Mouse (Mus musculus) lung, embryonic 15.5 days (tissue): ENCODE data around the gene Tssc4. TPM values are rescaled to one million over a fixed set of nuclear protein-coding genes. Genes with fewer than 3 reads are reported as not detected.

Experiments
- ATAC-seq: fragments of 200-750 bp; cut with Nextera tagmentation; 2 replicates; pipeline ENCODE4 v1.8.0; 2017; ENCODE audit warnings: moderate number of reproducible peaks, borderline replicate concordance; ENCODE audit not compliant: low FRiP score, low TSS enrichment; ENCODE audit errors: extremely low read depth
- H3K27ac ChIP-seq: fragments of 300-500 bp; sonication (generic); 2 replicates; pipeline ENCODE4 v1.5.1; 2015; ENCODE audit warnings: moderate library complexity, mild to moderate bottlenecking, inconsistent platforms
- H3K27me3 ChIP-seq: fragments of 300-500 bp; sonication (generic); 2 replicates; pipeline ENCODE4 v1.6.1; 2015; ENCODE audit warnings: inconsistent platforms
- H3K36me3 ChIP-seq: fragments of 300-500 bp; sonication (generic); 2 replicates; pipeline ENCODE4 v1.6.1; 2015; ENCODE audit warnings: inconsistent platforms
- H3K4me1 ChIP-seq: fragments of 300-500 bp; sonication (generic); 2 replicates; pipeline ENCODE4 v1.6.1; 2015; ENCODE audit warnings: inconsistent platforms
- H3K4me2 ChIP-seq: fragments of 300-500 bp; sonication (generic); 2 replicates; pipeline ENCODE4 v1.6.1; 2015; ENCODE audit warnings: inconsistent platforms, mild to moderate bottlenecking, moderate library complexity
- H3K4me3 ChIP-seq: fragments of 300-500 bp; sonication (generic); 2 replicates; pipeline ENCODE4 v1.5.1; 2015; ENCODE audit warnings: mild to moderate bottlenecking, inconsistent platforms
- H3K9ac ChIP-seq: fragments of 300-500 bp; sonication (generic); 2 replicates; pipeline ENCODE4 v1.6.1; 2015; ENCODE audit warnings: inconsistent platforms
- H3K9me3 ChIP-seq: fragments of 300-500 bp; sonication (generic); 2 replicates; pipeline ENCODE4 v1.6.1; 2016; ENCODE audit warnings: inconsistent platforms
- WGBS: fragments of 180-500 bp; shearing (Covaris S2); methylation state at CpG from one replicate; pipeline ENCODE4 v1.1.7; 2015; 5-methylcytosine and 5-hydroxymethylcytosine counted together
- polyA plus RNA-seq: library from polyadenylated mRNA; unstranded; fragments of >200 nt; fragmentation: Nextera tagmentation; extraction: Ambion mirVana; gene quantifications from 2 replicates; pipeline ENCODE4 v1.2.1, GENCODE M21; 2015

Tssc4 gene
- polyA plus RNA-seq, 1 experiment from 2014 or later, result 107 TPM

DNA sequence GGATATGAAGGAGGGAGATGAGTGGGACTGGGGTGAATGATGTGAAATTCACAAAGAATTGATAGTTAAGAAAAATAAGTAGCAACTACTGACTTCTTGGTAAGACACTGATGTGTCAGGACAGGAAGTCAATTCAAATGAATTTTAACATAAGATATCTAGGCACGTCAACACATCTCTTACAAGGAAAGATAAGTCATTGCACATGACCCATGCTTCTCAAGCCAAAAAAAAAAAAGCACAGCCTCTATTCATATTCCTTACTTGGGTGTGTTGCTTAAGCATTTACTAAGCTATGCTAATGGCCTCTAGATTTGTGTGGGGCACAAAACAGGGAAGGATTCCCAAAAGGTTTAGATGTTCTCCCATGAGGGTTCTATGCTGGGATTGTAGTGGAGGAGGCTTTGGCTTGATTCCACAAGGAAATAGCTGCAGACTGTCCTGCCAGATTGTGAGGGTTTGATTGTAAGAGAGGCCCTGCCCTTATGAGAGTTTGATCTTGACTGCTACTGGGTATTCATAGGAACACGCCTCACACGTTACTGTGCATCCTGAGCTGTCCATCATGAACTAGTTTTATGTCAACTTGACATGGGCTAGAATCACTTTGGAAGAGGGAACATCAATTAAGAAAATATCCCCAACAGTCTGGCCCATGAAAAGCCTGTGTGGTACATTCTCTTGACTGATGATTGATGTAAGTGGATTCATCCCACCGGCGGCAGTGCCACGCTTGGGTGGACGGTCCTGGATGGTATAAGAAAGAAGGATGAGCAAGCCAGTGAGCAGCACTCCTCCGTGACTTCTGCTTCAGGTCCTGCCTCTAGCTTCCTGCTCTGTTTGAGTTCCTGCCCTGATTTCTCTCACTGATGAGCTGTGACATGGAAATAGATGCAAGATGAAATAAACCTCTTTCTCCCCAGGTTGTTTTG, 34.3 kb upstream of the Tssc4 start:
- Histone ChIP-seq H3K4me1 (no peaks in the 10 kb centered on the region), H3K4me3 (no peak overlapping the region), H3K9ac (no peak overlapping the region), H3K36me3 (no peaks in the 10 kb centered on the region), H3K9me3 (no peaks in the 10 kb centered on the region), H3K4me2 (no peak overlapping the region), H3K27me3 (no peaks in the 10 kb centered on the region), H3K27ac (no peak overlapping the region)
- WGBS, result 88% methylated on average over 8 of the region's 8 CpGs
- no peak for ATAC-seq

DNA sequence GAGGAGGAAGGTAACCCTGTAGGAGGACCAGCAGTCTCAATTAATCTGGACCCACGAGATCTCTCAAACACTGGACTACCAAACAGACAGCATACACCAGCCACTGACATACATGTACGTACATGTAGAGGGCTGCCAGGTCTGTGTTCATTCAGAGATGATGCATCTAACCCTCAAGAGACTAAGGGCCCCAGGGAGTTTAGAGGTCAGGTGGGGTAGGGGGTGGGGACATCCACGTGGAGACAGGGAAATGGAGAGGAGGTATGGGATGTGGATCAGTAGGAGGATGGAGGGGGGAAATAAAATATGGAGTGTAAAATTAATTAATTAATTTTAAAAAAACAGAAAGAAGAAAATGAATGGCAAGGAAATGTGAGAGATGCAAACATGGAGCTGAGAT, 32.3 kb upstream of the Tssc4 start:
- H3K4me2 ChIP-seq, result no peak overlapping the region
- no peak overlapping the region for H3K27ac ChIP-seq
- no peak for ATAC-seq
- 79% methylated on average over 3 of the region's 3 CpGs for WGBS
- no peaks in the 10 kb centered on the region for H3K27me3 ChIP-seq
- peaks cover 14% of the 10 kb centered on the region for H3K4me1 ChIP-seq
- no peak overlapping the region for H3K9ac ChIP-seq
- no peaks in the 10 kb centered on the region for H3K36me3 ChIP-seq
- H3K9me3 ChIP-seq, result no peaks in the 10 kb centered on the region
- H3K4me3 ChIP-seq, result no peak overlapping the region

DNA sequence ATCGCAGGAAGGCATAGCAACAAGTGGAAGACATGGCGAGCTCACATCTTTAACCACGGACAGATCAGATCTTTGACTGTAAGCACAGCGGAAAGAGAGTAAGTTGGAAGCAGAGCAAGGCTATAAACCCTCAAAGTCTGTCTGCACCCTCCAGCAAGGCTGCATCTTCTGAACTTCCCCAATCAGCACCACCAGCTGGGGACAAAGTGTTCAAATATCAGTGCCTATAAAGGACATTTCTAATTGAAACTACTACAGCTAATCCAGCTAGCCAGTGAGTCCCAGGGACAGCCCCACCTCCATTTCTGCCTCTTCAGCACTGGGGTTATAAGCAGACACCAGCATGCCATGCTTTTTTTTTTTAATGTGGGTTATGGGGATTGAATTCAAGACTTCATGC, 31.7 kb upstream of the Tssc4 start:
- Histone ChIP-seq H3K9me3 (no peaks in the 10 kb centered on the region), H3K36me3 (no peaks in the 10 kb centered on the region), H3K9ac (no peak overlapping the region), H3K27ac (no peak overlapping the region), H3K4me1 (peaks cover 19% of the 10 kb centered on the region), H3K4me3 (no peak overlapping the region), H3K4me2 (no peak overlapping the region), H3K27me3 (no peaks in the 10 kb centered on the region)
- WGBS, result 90% methylated on average over 4 of the region's 4 CpGs
- ATAC-seq, result no peak

DNA sequence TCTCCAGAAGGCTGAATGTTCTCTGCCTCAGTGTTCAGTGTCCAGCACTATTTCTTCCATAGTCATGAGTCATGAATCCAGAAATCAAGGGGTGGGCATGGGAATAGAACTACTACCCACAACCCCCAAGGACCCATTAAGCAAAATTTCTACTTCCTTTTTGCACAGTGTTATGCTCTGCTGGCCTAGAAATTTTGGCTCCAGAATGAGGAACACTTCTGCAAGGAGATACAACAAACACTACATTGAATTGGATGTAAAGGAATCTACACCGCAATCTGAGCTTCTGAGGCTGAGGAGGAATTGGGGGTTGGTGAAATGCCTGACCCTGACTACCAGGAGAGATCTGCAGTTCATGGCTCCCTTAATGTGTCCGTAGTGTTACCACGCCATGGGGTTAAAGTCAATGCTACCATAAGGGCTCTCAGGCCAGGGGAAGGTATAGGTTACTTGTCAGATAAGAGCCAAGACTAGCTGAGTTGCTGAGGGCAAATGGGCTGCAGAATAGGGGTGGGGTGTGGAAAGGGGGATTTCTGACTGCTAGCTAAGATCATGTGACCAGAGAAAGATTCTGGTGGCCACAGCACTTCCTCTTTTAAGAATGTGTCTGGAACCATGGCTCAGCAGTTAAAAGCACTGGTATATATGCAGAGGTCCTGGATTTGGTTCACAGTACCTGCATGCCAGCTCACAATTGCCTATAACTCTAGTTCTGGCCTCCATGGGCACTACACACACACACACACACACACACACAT, 30.7 kb upstream of the Tssc4 start:
- WGBS, result 88% methylated on average over 3 of the region's 3 CpGs
- ATAC-seq, result no peak
- no peaks in the 10 kb centered on the region for H3K36me3 ChIP-seq

DNA sequence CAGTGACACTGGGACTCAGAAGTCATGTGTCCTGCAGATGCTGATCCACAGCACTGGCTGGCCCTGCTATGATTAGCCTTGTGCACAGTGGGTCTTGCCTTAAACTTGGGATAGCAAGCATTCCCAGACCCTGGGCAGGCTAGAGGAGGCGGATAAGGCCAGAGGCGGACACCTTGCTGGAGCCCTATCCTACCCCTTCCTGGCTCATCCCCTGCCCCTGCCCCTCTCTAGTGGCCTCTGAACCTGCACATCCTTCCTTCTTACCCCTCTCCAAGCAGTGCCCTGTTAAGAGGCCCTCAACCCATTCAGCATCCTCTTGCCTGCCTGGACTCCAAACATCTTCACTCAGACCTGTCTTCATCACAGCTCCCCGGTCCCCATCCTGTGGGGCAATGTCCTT, 28.5 kb upstream of the Tssc4 start:
- no peak for ATAC-seq
- Histone ChIP-seq H3K9me3 (no peaks in the 10 kb centered on the region), H3K27me3 (no peaks in the 10 kb centered on the region), H3K36me3 (no peaks in the 10 kb centered on the region), H3K4me2 (no peak overlapping the region), H3K4me1 (peaks cover 25% of the 10 kb centered on the region), H3K9ac (no peak overlapping the region), H3K4me3 (no peak overlapping the region), H3K27ac (no peak overlapping the region)
- 94% methylated on average over 3 of the region's 3 CpGs for WGBS

More for the DNA sequence above, 30.7 kb upstream of the Tssc4 start:
- H3K4me1 ChIP-seq, result peaks cover 25% of the 10 kb centered on the region
- H3K27ac ChIP-seq, result no peak overlapping the region
- H3K4me2 ChIP-seq, result no peak overlapping the region
- no peaks in the 10 kb centered on the region for H3K27me3 ChIP-seq
- H3K4me3 ChIP-seq, result no peak overlapping the region
- no peaks in the 10 kb centered on the region for H3K9me3 ChIP-seq
- H3K9ac ChIP-seq, result no peak overlapping the region

DNA sequence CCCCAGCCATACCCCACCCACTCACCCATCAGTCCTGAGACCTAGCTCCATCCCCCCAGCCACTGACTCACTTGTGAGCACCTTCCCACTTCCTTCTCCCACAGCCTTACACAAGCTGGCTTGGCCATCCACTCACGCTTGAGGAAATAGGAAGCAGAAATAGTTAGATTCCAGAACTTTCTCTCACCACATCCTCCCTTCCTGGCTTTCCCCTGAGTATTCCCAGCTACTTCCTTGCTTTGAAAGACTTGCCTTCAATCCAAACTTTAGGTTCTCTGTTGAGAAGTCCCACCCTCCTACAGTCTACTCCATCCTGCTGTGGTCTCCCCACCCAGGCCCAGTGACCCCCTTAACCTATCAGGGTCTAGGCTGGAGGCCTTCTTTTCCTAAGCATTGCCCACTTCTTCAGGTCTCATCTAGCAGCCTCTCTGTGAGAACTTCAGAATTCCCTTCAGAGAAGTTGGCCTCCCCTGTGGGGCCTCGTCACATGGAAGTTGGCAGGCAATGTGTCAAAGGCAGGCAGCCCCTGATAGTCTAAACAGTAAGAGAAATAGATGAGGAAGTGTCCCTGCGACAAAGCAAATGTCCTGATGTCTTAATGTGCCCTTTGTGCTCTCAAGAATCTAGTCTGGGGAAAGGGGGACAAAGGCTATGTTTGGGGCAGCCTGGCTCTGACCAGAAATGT, 27.8 kb upstream of the Tssc4 start:
- peak overlapping the region; percentile 75 for H3K27ac ChIP-seq
- peak; percentile 15; the same call in 1 of the 2 replicates for ATAC-seq
- no peak overlapping the region for H3K4me3 ChIP-seq
- H3K9ac ChIP-seq, result no peak overlapping the region
- no peaks in the 10 kb centered on the region for H3K36me3 ChIP-seq
- no peaks in the 10 kb centered on the region for H3K9me3 ChIP-seq
- H3K27me3 ChIP-seq, result no peaks in the 10 kb centered on the region
- H3K4me2 ChIP-seq, result no peak overlapping the region
- H3K4me1 ChIP-seq, result peaks cover 25% of the 10 kb centered on the region
- 59% methylated on average over 3 of the region's 3 CpGs for WGBS

DNA sequence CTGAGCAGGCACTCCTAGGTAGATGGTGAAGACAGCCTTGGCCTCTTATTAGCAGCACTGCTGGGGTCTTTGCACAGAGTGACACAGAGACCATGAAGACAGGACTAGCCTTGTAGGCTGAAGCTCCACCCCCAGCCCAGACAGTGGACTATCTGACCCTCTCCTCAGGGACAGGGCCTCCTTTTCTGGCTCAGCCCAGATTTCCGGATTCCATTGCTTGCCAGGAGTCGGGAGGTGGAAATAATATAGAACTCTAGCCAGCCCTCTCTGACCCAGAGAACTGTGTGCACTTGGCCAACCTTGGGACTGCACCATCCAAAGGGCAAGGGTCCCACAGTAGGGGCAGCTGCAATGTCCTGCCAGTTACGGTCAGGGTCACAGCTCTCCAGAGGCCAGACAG, 27.0 kb upstream of the Tssc4 start:
- WGBS, result 37% methylated on average over 3 of the region's 3 CpGs
- H3K4me2 ChIP-seq, result no peak overlapping the region

DNA sequence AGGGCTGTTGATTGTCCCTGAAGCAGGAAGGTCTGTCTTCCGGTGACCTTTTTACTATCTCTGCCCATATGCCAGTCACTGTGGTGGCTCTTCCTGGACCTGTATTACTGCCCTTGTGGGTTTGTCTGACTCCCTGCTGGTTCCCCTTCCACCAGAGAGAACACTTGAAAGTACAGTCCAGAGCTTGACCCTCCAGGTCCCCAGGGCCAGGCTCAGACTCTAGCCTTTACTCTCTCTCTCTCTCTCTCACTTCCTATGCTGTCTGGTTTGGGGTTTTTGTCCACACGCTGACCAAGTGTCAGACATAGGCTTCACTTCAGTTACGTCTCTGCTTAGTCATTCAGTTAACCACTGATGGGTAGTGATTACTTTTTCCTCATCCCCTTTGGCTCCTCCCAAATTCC, 26.1 kb upstream of the Tssc4 start:
- peaks cover 25% of the 10 kb centered on the region for H3K4me1 ChIP-seq
- H3K4me3 ChIP-seq, result no peak overlapping the region
- no peaks in the 10 kb centered on the region for H3K36me3 ChIP-seq
- peak overlapping the region; percentile 54 for H3K27ac ChIP-seq
- H3K27me3 ChIP-seq, result no peaks in the 10 kb centered on the region
- H3K9ac ChIP-seq, result no peak overlapping the region
- ATAC-seq, result no peak
- H3K4me2 ChIP-seq, result no peak overlapping the region
- 84% methylated on average over 3 of the region's 3 CpGs for WGBS
- H3K9me3 ChIP-seq, result no peaks in the 10 kb centered on the region

More for the DNA sequence above, 27.0 kb upstream of the Tssc4 start:
- no peaks in the 10 kb centered on the region for H3K9me3 ChIP-seq
- H3K27me3 ChIP-seq, result no peaks in the 10 kb centered on the region
- H3K4me3 ChIP-seq, result no peak overlapping the region
- peak; percentile 85 for ATAC-seq
- H3K4me1 ChIP-seq, result peaks cover 25% of the 10 kb centered on the region
- peak overlapping the region; percentile 75 for H3K27ac ChIP-seq
- H3K9ac ChIP-seq, result no peak overlapping the region
- no peaks in the 10 kb centered on the region for H3K36me3 ChIP-seq

DNA sequence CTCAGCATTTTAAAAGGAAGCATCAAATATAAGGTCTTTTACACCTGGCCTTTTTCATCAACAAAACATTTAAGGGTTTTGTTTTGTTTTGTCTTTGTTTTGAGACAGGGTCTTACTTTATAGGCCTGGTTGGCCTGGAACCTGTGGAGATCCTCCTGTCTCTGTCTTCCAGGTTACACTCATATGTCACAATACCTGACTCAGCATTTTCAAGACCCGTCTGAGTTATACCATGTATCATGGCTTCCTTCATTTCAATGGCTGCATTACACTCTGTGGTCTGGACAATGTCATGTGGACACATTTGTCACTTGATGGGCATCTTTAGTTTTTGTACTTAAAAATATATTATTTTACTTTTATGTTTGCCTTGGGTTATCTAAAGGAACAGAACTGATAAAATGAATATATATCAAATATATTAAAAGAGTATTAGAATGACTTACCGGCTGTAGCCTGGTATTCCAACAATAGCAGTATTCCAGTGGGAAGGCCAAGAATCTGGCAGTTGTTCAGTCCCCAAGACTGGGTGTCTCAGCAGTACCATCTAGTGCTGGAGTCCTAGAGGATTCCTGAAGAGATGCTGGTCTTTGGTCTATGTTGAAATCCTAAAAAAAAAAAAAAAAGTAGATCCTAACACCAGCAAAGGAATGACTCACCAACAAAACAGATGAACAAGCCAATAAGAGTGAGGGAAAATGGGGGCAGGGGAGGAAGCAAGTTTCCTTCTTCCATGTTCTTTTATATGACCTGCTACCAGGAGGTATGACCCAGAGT, 24.8 kb upstream of the Tssc4 start:
- H3K36me3 ChIP-seq, result no peaks in the 10 kb centered on the region
- no peak overlapping the region for H3K9ac ChIP-seq
- no peak overlapping the region for H3K4me2 ChIP-seq
- no peaks in the 10 kb centered on the region for H3K9me3 ChIP-seq
- no peak overlapping the region for H3K27ac ChIP-seq
- ATAC-seq, result no peak
- WGBS, result 83% methylated on average over 2 of the region's 2 CpGs
- no peak overlapping the region for H3K4me3 ChIP-seq
- H3K27me3 ChIP-seq, result no peaks in the 10 kb centered on the region
- H3K4me1 ChIP-seq, result peaks cover 25% of the 10 kb centered on the region

DNA sequence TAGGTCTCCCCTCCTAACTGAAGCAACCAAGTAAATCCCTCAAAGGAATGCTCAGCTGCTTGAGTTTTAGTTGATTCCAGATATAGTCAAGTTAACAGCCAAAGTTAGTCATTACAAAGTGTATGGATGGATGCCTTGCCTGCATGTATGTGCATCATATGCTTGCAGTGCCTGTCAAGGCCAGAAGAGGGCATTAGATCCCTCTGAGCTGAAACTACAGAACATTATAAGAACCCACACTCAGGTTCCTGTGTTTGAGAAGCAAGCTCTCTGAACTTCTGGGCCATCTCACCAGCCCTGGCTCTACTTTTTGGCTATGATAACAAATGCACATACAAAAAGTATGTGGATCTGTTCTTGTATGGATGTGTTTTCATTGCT, 24.2 kb upstream of the Tssc4 start:
- Histone ChIP-seq H3K4me3 (no peak overlapping the region), H3K27ac (no peak overlapping the region), H3K4me2 (no peak overlapping the region), H3K9ac (no peak overlapping the region), H3K4me1 (peaks cover 25% of the 10 kb centered on the region), H3K36me3 (no peaks in the 10 kb centered on the region), H3K27me3 (no peaks in the 10 kb centered on the region), H3K9me3 (no peaks in the 10 kb centered on the region)
- ATAC-seq, result no peak

DNA sequence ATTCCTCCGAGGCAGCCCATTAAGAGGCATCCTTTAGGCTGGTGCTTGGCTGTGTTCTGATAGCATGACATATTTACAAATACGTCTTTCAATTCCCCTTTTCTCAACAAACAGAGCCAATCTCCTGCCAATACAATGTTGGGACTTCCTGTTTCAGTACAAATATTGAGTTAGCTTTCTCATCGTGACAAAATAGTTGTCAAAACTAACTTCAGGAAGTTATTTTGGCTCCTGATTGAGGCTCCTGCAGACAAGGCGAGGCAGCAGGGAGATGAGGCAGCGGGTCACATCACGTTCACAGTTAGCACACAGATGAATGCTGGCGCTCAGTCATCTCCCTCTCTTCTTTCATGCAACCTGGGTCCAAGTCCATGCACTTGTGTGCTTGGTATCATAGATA, 22.7 kb upstream of the Tssc4 start:
- Histone ChIP-seq H3K4me2 (no peak overlapping the region), H3K27me3 (no peaks in the 10 kb centered on the region), H3K36me3 (no peaks in the 10 kb centered on the region), H3K27ac (no peak overlapping the region), H3K4me3 (no peak overlapping the region), H3K9me3 (no peaks in the 10 kb centered on the region), H3K9ac (no peak overlapping the region), H3K4me1 (peaks cover 19% of the 10 kb centered on the region)
- 41% methylated on average over 7 of the region's 7 CpGs for WGBS
- no peak for ATAC-seq
